Mouse (Mus musculus) retina, postnatal 7 days (tissue): ENCODE measurements around the gene Bcas3.

Experiments used
- DNase-seq: peaks from one replicate; pipeline ENCODE4 v3.0.0-alpha.2; 2012; ENCODE audit warnings: low read depth, low spot score

The Bcas3 gene

GRCm38 (mm10) chr11:85527261-85527660 lies 174.3 kb downstream of the Bcas3 start:
- no peak for DNase-seq

GRCm38 (mm10) chr11:85529531-85530285 lies 176.7 kb downstream of the Bcas3 start:
- no peak for DNase-seq

- DNase-seq: no peak
Measured at GRCm38 (mm10) chr11:85540989-85541388, 188.0 kb downstream of the Bcas3 start.

GRCm38 (mm10) chr11:85543311-85543710 lies 190.3 kb downstream of the Bcas3 start:
- DNase-seq: no peak

GRCm38 (mm10) chr11:85545602-85546001 lies 192.6 kb downstream of the Bcas3 start:
- no peak for DNase-seq

GRCm38 (mm10) chr11:85547966-85548365 lies 195.0 kb downstream of the Bcas3 start:
- DNase-seq: no peak

- no peak for DNase-seq
Measured at GRCm38 (mm10) chr11:85549651-85550050, 196.7 kb downstream of the Bcas3 start.

GRCm38 (mm10) chr11:85555066-85555465 lies 202.1 kb downstream of the Bcas3 start:
- no peak for DNase-seq

- DNase-seq: no peak
Measured at GRCm38 (mm10) chr11:85555721-85556120, 202.8 kb downstream of the Bcas3 start.

GRCm38 (mm10) chr11:85565068-85565467 lies 212.1 kb downstream of the Bcas3 start:
- no peak for DNase-seq

GRCm38 (mm10) chr11:85571040-85571439 lies 218.1 kb downstream of the Bcas3 start:
- no peak for DNase-seq

GRCm38 (mm10) chr11:85571936-85572335 lies 219.0 kb downstream of the Bcas3 start:
- DNase-seq: no peak

GRCm38 (mm10) chr11:85572590-85572989 lies 219.6 kb downstream of the Bcas3 start:
- no peak for DNase-seq

GRCm38 (mm10) chr11:85574496-85574895 lies 221.5 kb downstream of the Bcas3 start:
- DNase-seq: no peak

GRCm38 (mm10) chr11:85577816-85578645 lies 225.1 kb downstream of the Bcas3 start:
- DNase-seq: no peak

GRCm38 (mm10) chr11:85584086-85584485 lies 231.1 kb downstream of the Bcas3 start:
- no peak for DNase-seq

- no peak for DNase-seq
Measured at GRCm38 (mm10) chr11:85593636-85594035, 240.7 kb downstream of the Bcas3 start.

GRCm38 (mm10) chr11:85599251-85599650 lies 246.3 kb downstream of the Bcas3 start:
- DNase-seq: no peak

- DNase-seq: no peak
Measured at GRCm38 (mm10) chr11:85603546-85604322, 250.8 kb downstream of the Bcas3 start.

- DNase-seq: no peak
Measured at GRCm38 (mm10) chr11:85609303-85609940, 256.5 kb downstream of the Bcas3 start.

GRCm38 (mm10) chr11:85613035-85613434 lies 260.1 kb downstream of the Bcas3 start:
- DNase-seq: no peak

- no peak for DNase-seq
Measured at GRCm38 (mm10) chr11:85613586-85613985, 260.6 kb downstream of the Bcas3 start.
